Mouse (Mus musculus): ENCODE results near the gene Ndufa13. TPM values are rescaled to one million over a fixed set of nuclear protein-coding genes. Genes with fewer than 3 reads are reported as not detected.

Gene Ndufa13
- total RNA-seq, 2 experiments from 2014 or later, result 79.0 to 86.6 TPM

DNA sequence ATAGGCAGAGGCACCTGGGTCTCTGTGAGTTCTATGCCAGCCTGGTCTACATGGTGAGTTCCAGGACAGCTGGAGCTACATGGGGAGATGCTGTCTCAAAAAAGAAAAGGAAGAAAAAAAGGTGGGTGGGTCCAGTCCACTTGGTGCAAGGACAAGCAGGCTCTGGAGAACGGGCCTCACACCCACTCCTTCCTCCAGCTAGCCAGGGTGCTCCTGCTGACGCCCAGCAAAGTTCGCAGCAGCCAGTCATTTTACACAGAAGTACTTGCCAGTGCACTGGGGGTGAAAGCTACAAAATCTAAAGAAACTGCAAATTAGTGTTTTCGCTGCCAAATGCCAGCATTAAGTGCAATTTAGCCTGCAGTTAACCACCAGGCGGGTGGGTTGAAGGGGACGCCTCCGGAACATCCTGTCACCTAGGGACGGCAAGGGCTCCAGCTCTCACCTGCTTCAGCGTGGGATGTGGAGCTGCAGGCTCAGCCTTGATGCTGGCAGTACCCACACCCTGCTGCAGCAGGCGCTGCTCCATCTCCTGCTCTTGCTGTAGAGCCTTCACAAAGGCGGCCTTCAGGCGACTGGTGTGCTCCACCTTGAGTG lies 10.2 kb upstream of the Ndufa13 start:
- intact Hi-C loops (cut with DNase I), result loop anchor here (10.0 kb wide), 3 partner anchors 122 to 322 kb away; partner anchors contain the start of genes Armc6 and Sugp2
- no peak for DNase-seq

DNA sequence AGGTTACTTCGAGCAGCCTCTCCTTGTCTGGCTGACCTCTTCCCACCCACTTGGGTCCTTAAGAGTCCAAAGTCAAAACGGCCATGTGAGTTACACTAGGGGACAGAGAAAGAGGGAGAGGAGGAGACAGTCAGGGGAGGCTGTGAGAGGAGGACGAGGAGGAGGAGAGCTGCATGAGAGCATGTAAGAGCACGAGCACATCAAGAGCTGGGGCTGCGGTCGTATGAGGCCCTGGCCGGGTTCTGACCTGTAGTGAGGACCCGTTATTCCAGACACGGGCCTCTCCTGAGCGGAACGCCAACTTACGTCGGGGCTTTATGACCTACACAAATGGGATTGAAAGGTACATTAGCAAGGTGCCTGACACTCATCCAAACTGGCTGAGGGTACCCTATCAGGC lies 9.6 kb upstream of the Ndufa13 start:
- intact Hi-C loops (cut with DNase I), result loop anchor here (10.0 kb wide), 3 partner anchors 123 to 323 kb away; partner anchors contain the start of genes Armc6 and Sugp2
- no peak for DNase-seq

DNA sequence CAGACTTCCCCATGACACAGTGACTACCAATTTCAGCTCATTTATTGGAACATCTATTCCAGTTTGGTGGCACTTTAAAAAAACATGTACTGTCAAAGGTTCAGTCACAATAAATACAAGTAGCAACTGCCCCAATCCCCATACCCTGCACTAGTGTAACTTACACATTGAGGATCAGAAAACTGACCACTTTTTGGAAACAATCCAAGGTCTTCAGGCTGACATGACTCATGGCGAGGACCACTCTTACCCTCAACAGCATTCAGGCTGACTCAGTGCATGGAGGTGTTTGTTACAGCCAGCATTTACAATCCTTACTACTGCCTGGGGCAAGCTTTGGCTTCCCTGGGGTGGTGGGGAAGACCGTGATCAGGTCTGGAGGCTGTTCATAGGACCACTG lies 4.7 kb upstream of the Ndufa13 start:
- DNase-seq, result no peak
- intact Hi-C loops (cut with DNase I), result no loop called here

GRCm38 (mm10) chr8:69906260-69906659 lies 3.9 kb upstream of the Ndufa13 start:
- DNase-seq, result no peak
- intact Hi-C loops (cut with DNase I), result no loop called here

- DNase-seq, result no peak
- intact Hi-C loops (cut with DNase I), result no loop called here
Observed at GRCm38 (mm10) chr8:69904096-69904495, 1.7 kb upstream of the Ndufa13 start.

DNA sequence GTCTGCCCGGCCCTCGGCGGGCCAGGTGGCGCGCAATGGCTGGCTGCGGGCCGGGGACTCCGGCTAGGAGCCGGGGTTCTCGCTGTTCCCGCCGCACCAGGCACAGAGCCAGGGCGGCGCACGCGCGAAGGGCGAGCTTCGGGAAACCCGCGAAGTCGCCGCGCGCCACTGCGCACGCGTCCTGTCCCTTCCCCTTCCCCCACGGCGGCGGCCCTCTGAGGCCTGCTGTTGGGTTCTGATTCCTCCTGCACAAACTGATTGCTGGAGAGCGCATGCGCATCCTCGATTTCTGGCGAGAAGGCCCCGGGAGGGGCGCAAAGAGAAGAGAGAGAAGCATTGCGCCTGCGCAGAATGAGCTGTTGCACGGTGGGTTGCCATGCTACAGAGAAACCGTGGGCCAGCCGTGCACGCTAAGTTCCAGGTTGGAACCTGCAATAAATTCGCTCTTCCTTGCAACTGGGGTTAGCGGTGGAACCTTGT lies 745 bp upstream of the Ndufa13 start:
- intact Hi-C loops (cut with DNase I), result no loop called here
- peak; percentile 100 for DNase-seq

- intact Hi-C loops (cut with DNase I), result no loop called here
- DNase-seq, result peak; percentile 96
Observed at GRCm38 (mm10) chr8:69901484-69902162, 735 bp downstream of the Ndufa13 start.

DNA sequence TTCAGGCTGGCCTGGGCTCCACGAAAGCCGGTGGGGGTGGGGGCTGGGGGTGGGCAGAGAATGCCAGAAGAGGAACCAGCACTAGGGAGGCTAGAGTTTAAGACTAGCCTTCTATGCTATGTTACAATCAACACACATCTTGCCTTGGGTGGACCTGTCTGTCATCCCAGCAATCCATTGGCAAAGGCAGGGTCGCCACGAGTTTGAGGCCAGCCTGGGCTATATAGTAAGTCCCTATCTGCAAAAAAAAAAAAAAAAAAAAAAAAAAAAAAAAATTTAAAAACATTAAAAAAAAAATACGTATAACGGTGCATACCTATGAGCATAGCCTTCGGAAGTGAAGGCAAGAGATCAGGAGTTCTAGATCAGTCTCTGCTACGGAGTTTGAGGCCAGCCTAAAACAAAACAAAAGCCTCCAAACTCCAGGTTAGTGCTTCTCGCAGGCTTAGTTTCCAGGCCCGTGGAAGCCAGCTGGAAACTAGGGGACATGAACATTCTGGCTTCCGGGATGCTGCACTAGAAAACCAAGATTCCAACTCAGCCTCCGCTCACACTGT lies 1.4 kb downstream of the Ndufa13 start:
- intact Hi-C loops (cut with DNase I), result no loop called here
- no peak for DNase-seq

GRCm38 (mm10) chr8:69899876-69900275 lies 2.5 kb downstream of the Ndufa13 start:
- intact Hi-C loops (cut with DNase I), result no loop called here
- no peak for DNase-seq

GRCm38 (mm10) chr8:69897857-69898256 lies 4.5 kb downstream of the Ndufa13 start:
- no peak for DNase-seq
- intact Hi-C loops (cut with DNase I), result no loop called here

GRCm38 (mm10) chr8:69895772-69896451 lies 6.4 kb downstream of the Ndufa13 start:
- intact Hi-C loops (cut with DNase I), result no loop called here

DNA sequence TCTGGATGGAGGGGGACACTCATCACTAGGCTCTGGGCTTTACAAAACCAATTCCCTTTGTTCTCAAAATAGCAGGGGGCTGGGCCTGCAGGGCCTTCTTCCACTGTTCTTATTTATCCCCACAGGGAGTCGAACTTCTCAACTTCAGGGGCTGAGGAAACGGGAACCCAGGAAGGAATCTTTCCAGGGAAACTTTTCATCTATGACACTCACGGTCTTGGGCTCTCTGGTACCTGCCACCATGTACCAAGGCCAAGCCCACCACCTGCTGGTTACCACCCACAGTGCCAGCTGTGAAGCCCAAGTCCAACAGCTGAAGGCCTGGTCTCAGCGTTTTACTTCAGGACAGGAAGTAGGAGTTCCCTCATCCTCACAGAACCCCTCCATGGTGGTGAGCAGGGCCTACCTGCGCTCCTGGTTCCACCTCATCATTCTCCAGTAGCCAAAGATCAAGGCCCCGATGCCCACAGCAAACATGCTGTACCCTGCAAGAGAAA lies 7.5 kb downstream of the Ndufa13 start:
- no peak for DNase-seq
- intact Hi-C loops (cut with DNase I), result no loop called here

More at GRCm38 (mm10) chr8:69895772-69896451, 6.4 kb downstream of the Ndufa13 start:
- no peak for DNase-seq

- intact Hi-C loops (cut with DNase I), result no loop called here
- DNase-seq, result peak; percentile 79
Observed at GRCm38 (mm10) chr8:69893863-69894262, 8.5 kb downstream of the Ndufa13 start.

DNA sequence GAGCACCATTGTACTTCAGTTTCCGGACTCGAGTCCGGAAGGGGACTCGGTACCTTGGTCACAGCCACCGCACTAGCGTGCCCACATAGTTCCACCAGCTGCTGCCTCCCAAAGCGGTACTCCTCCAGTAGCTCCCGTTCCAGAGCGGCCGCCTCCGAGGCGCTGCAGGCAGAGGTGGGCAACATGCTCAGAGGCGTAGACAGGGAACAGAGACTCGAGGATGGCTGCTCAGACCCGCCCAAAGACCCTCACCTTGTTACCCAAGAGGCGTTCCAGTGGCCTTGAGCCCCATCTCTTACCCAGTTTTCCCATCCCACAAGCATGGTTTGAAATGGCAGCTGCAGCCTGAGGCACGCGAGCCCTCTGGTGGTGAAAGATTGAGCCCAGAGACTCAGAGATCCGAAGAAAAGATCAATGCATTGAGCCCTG lies 11.5 kb downstream of the Ndufa13 start:
- DNase-seq, result peak; percentile 61
- intact Hi-C loops (cut with DNase I), result no loop called here

- intact Hi-C loops (cut with DNase I), result no loop called here
- DNase-seq, result no peak
Observed at GRCm38 (mm10) chr8:69888902-69889301, 13.5 kb downstream of the Ndufa13 start.

GRCm38 (mm10) chr8:69888244-69888866 lies 14.0 kb downstream of the Ndufa13 start:
- intact Hi-C loops (cut with DNase I), result no loop called here
- no peak for DNase-seq

- no peak for DNase-seq
- intact Hi-C loops (cut with DNase I), result no loop called here
Observed at GRCm38 (mm10) chr8:69887289-69888243, 14.8 kb downstream of the Ndufa13 start, which contains the start of gene Cilp2. Cilp2 (minus strand) TSS chr8:69887687.

DNA sequence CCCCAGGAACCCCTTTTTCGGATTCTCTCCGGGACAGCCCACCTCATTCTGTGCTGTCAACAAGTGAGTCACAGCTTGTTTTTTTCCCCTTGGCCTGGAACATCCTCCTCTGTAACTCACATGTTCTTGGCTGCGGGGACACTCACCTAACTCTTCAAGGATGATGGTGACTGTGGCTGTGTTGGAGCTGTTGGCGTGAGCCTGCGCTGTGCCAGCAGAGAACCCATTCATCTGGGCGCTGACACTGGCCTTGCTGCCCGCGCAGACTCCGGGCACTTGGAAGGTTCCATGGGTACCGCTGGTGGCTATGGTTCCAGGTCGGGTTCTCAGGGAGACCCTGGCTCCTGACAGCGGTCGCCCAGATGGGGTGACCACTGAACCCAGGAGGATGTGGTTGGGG lies 18.2 kb downstream of the Ndufa13 start:
- no peak for DNase-seq
- intact Hi-C loops (cut with DNase I), result no loop called here

- intact Hi-C loops (cut with DNase I), result no loop called here
- DNase-seq, result no peak
Observed at GRCm38 (mm10) chr8:69882833-69883600, 19.3 kb downstream of the Ndufa13 start.

All from left cerebral cortex, postnatal 4 days (tissue).